Mouse (Mus musculus) Muller cell, postnatal 12 days (primary cell): ENCODE results near the gene Ripk4.

Experiments used
- DNase-seq: peaks from one replicate; pipeline ENCODE4 v3.0.0-alpha.2; 2015; ENCODE audit errors: inconsistent ontology term

Ripk4 gene

DNA sequence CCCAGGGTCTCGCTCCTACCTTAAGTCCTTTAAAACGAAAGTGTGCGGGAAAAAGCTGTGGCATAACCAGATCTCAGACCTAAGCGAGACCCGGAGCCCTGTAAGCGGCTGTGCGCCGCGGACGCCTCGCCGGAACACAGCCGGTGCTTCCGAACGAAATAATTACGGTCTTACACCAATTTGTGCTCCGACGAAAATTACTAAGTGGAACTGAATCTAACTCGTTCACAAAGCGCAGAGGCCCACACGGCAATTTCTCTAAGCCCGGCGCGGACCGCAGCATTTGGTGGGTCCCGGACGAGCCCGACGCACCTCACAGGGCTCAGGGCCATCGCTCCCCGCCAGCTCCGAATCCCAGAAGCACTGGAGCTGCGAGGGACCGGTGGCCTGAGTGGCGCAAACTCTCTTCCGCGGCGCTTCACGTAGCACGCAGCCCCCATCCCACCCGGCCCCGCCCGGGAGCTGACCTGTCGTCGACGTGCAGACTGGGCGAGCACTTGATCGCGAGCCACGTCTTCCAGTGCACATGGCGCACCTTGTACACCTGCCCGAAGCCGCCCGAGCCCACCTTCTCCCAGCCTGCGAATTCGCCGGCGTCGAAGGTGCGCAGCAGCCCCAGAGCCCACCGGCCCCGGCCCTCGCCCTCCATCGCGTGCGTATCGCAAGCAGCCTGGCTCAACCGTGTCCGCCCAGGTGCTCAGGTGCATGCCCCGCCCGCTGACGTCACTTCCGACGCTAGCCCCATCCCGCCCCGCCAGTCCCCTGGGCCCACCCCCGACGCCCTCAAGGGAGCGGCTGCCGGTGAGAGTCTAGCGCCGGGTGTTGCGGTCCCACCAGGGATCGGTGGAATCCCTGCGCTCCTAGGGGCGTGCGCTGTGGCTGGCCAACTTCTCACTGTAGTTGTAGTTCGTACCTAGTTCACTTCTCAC lies at the start of gene Ripk4:
Gene Ripk4, minus strand, starts transcription at position 727 of the 929 bp plus-strand sequence.
- peak; percentile 35 for DNase-seq

GRCm38 (mm10) chr16:97808881-97809280 lies 45.3 kb upstream of the Ripk4 start:
- no peak for DNase-seq

GRCm38 (mm10) chr16:97805646-97806045 lies 42.1 kb upstream of the Ripk4 start:
- no peak for DNase-seq

DNA sequence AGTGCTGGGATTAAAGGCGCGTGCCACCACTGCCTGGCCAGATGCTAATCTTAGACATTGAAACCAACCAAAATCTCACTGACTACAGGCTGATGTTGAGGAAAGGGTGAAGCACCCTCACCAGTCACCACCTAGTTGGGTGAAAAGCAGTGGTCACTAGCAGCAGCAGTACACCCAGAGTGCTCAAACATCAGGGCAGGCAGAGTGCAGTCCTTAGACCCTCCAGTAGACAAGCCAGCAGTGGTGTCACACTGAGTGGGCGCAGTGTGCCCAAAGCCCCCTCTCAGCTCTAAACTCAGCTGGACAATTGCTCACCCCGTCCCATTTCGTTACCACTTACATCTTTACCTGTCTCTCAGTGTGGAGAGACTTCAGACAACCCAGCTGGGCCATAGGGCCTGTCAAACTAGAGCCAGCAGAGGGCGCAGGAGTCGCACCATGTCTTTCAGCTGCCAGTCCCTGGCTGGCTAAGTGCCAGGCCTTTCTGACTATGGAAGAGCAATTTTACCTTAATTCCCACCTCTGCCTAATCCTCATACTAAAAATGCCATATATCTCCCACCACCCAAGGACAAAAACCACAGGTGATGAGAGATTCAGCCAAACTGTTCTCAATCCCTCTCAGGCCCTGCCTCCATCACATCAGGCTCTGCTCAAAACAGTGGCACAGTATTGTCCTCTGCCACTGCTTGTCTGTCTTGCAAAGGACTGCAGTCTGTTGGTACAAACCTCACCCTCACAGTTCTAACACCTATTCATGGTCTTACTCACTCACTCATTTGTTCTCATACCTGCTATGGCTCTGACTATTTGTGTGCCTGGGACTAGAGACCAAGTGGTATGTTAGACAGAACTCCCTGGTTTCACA lies 41.3 kb upstream of the Ripk4 start:
- DNase-seq, result peak; percentile 58

DNA sequence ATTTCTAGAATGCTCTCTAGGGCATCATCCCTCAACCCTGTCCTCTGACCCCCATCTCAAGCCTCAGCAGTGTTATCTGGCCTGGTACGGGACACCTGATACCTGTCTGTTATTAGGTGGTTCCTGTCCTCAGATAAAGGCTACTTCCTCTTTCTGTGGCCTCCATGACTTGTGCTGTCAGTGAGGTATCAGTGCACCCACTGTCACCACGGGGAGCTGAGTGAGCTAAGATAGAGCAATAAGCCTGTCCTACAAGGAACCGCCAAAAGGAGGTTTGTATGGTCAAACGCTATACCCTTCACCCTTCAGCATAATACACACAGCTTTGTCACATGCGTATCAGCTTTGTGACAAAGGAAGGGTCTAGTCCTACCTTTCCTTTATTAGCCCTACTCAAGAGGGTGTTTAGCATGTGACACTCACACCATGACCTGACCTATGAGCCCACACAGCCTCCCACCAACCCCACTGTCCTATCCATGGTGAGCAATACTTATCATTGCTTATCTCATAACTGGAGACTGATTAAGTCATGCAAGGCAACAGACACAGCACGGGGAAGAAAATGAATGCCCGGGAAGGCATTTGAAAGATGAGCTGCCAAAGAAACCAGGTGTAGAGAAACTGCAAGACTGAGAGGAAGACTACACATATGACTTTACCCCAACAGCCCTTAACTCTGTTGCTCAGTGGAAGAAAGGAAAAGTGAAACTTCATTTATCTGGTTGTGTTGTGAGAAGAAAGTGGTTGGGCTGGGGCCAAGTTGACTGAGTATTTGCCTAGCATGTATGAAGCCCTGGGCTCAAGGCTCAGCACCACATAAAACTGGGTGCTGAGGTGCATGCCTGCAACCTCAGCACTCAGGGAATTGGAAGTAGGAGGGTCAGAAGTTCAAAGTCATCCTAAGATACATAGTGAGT lies 34.6 kb upstream of the Ripk4 start:
- DNase-seq, result no peak

DNA sequence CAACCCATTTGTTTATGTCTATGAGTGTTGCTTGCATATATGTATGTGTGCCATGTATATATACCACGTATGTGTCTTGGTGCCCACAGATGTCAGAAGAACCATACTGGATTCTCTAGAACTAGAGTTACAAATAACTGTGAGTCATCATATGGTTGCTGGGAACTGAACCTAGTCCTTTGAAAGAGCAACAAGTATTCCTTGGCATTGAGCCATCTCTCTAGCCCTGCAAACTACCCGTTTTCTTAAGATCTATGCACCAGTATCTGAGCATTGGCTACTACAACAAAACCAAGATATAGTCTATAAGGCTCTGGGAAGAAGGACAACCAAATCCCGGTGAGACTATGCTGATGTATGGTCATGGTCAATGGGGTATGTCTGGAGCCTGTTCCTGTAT lies 33.6 kb upstream of the Ripk4 start:
- DNase-seq, result no peak

DNA sequence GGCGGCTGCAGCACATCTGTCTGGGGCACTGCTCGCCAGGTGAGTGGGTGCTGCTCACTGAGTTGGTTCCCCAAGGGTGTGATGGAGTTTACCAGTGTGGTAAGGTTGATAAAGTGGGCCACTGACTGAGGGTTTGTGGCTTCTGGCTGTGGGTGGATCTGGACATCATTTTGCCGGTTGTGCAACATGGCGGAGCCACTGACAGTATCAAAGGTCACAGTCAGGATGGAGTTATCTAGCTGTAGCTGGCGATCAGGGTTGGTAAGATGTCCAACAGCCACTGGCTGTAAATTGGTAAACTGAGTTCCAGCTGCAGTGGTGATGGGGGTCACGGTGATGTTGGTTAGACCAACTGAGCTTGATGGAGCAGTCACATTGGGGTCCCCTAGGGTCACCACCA lies 30.7 kb upstream of the Ripk4 start:
- no peak for DNase-seq

DNA sequence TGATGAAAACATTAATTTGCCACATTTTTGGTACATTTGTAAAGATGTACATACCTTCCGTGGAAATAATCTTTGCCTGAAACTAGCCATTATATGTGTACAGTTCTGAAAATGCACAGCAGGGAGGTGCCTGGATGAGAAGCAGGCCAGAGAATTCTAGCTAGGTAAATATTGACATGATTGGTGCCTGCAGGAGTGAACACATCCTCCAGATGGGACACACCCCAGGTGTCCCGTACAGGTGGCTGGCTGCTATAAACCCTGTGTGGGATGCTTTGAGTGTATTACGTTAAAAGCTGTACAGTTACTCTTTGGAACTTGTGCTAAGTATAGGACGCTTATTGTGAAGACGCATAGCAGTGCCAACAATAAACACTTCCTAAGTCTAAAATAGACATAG lies 19.5 kb upstream of the Ripk4 start:
- DNase-seq, result no peak

- DNase-seq, result peak; percentile 80
Measured at GRCm38 (mm10) chr16:97778353-97779025, 14.9 kb upstream of the Ripk4 start.

DNA sequence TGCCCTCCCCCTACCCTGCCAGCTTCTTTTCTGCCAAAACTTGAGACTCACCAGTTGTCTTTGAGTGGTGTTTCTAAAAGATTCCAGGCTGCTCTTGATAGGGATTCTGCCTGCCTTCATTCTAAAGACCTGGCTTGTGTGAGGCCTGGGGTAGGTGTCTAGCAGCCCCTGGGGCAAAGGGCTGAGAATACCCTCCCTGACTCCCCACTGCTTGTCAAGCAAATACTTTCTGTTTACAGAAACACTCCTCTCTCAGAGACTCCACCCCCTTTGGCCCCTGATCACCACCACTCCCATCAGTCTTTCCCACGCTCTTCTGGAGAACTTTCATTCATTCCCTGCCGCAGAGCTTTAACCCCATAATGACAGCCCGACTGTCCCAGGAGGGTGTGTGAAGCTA lies 2.9 kb upstream of the Ripk4 start:
- DNase-seq, result no peak

GRCm38 (mm10) chr16:97764626-97765025 lies 1.0 kb upstream of the Ripk4 start:
- DNase-seq, result no peak

DNA sequence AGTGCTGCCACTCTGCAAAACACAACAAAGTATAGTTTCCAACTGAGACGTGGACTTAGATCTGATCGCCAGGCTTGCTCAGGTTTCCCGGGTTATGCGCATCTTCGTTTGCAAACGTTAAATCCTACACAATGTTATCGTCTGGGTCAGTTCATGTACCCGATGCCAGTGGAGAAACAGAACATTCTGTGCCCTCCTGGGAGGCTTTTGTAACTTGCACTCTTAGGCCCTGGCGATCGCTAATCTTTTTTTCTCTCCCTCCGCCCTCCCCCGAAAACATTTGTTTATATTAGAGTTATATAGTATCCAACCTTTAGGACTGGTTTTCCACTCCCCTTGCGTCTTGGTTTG lies 378 bp upstream of the Ripk4 start:
- DNase-seq, result no peak

DNA sequence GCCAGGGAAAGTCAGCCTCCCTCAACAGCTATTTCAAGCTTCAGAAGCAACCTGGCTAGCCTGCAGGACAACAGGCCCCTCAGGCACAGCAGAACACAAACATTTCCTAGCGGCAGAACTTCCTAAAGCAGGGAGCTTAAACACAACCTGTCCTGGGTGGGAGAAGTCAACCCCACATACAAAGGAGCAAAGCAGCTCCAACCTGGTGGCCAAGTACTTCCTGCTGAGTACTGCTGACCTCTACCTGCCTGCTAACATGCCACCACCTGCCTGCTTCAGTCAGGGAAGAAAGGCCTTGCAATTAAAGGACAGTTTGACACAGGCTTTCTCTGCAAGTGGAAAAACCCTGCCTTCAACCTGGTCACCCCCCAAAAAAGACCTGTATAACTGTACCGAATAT lies 1.8 kb downstream of the Ripk4 start:
- no peak for DNase-seq

DNA sequence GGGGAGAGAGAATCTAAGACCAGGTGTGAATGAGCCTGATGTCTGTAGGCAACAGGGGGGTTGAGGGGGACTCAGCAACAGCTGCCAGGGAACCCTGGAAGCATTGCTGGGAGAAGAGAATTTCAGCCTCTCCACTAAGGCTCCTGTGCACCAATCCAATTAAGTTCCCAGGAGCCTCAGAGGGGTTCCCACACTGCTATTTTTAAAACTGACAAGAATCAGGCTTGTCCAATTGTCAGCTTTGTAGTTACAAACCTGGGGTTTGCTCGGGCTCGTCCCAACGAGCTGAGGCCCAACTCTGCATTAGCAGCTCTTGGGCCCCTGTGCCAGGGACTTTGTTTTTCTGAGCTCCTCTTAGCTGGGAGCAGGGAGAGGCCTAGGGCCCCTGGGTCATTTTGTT lies 3.9 kb downstream of the Ripk4 start:
- no peak for DNase-seq

GRCm38 (mm10) chr16:97758288-97758687 lies 5.3 kb downstream of the Ripk4 start:
- no peak for DNase-seq

GRCm38 (mm10) chr16:97756460-97756859 lies 7.1 kb downstream of the Ripk4 start:
- no peak for DNase-seq

DNA sequence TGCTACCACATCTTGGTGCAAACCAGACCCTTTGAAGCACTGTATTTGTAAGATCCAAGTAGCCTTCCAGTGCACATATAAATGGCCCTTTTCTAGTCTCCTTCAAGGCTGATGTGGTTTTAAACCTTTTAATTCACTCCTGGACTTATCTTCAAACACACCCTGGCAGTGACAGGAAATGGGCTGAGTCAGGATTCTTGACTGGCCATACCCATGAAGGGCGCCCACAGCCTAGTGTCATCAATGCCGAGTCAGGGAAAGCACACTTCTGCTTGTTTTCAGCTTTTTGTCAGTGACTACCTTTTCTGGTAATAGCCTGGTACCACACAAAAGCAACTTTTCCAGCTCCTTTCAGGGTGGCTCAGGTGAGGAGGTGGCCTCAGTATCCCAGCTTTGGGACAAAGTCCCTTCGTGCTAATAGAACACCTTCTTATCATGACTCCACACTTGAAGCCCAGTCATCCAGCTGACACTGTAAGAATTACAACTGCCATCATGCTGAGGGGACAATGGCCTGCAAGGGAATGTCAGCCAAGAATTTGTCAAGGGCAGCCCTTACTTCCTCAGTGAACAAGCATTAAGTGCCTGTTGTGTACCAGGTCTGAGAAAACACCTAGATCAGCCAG lies 11.2 kb downstream of the Ripk4 start:
- DNase-seq, result no peak

GRCm38 (mm10) chr16:97751884-97752283 lies 11.7 kb downstream of the Ripk4 start:
- DNase-seq, result no peak

DNA sequence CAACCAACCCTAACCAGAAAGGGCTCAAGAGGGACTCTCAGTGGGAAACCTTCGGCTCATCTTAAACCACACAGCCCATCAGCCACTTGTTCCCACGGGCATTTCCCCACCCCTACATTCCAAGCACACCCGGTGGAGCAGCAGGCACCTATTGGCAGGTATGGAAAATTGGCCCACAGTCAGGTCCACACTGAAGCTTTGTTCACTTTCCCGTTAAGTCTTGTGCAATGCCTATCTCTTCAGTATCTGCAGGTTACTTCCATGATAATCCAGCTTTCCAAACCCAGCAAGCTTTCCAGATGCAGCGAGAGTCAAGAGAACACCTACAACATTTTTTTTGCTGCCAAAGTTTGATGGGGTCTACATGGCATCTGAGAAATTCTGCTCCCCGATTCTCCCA lies 15.2 kb downstream of the Ripk4 start:
- no peak for DNase-seq

DNA sequence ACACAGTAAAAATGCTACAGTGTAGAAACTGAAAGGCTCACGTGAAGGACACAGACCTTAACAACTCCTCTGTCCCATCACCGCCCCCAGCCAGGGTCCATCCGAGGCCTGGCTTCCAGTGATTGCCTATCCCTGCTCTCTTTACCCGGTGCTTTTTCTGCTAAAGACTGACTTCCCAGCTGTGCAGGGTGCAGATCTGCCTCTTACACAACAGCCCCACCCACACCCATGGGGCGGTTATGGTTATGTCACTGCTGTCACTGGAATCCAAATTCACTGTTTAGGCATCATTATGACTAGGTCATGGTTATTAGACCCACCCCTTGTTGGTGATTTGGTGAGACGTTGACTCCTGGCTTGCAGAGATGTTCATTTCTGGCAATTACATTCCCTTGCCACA lies 25.6 kb downstream of the Ripk4 start:
- no peak for DNase-seq

DNA sequence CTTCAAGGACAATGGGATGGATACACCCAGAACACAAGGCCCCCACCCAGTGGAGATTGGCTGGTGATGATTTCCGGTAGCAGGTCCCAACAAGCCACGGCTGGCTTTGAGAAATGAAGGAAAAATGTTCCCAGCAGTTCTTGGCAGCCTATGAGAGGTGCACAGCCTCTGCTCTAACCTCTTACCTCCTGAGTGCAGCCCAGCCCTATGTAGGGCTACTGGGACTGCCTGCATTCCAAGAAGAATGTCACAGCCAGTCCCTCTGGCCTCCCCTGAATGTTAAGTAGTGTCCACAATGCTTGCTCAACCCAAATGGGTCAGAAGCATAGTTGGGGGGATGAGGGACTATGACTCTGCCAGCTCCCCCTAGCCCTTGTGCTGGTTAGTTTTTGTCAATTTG lies 27.0 kb downstream of the Ripk4 start:
- DNase-seq, result no peak
